Mouse (Mus musculus) limb, embryonic 15.5 days (tissue): Measurements from ENCODE around the gene Tesmin. TPM values are rescaled to one million over a fixed set of nuclear protein-coding genes. Genes with fewer than 3 reads are reported as not detected.

ENCODE experiments used
- ATAC-seq: fragments of 200-750 bp; cut with Nextera tagmentation; 2 replicates; pipeline ENCODE4 v1.8.0; 2017; ENCODE audit warnings: low read depth, moderate TSS enrichment; ENCODE audit not compliant: insufficient number of reproducible peaks, low FRiP score, low TSS enrichment
- H3K27ac ChIP-seq: fragments of 300-500 bp; sonication (generic); 2 replicates; pipeline ENCODE4 v1.5.1; 2015; ENCODE audit warnings: moderate library complexity, mild to moderate bottlenecking, inconsistent platforms
- H3K27me3 ChIP-seq: fragments of 300-500 bp; sonication (generic); 2 replicates; pipeline ENCODE4 v1.6.1; 2015; ENCODE audit warnings: inconsistent platforms
- H3K36me3 ChIP-seq: fragments of 300-500 bp; sonication (generic); 2 replicates; pipeline ENCODE4 v1.6.1; 2015; ENCODE audit warnings: inconsistent platforms
- H3K4me1 ChIP-seq: fragments of 300-500 bp; sonication (generic); 2 replicates; pipeline ENCODE4 v1.6.1; 2015; ENCODE audit warnings: inconsistent platforms
- H3K4me2 ChIP-seq: fragments of 300-500 bp; sonication (generic); 2 replicates; pipeline ENCODE4 v1.6.1; 2015; ENCODE audit warnings: mild to moderate bottlenecking, inconsistent platforms
- H3K4me3 ChIP-seq: fragments of 300-500 bp; sonication (generic); 2 replicates; pipeline ENCODE4 v1.5.1; 2015; ENCODE audit warnings: mild to moderate bottlenecking, inconsistent platforms
- H3K9ac ChIP-seq: fragments of 300-500 bp; sonication (generic); 2 replicates; pipeline ENCODE4 v1.6.1; 2015; ENCODE audit warnings: inconsistent platforms
- H3K9me3 ChIP-seq: fragments of 300-500 bp; sonication (generic); 2 replicates; pipeline ENCODE4 v1.6.1; 2016; ENCODE audit warnings: inconsistent platforms
- WGBS: fragments of 180-500 bp; shearing (Covaris S2); methylation state at CpG from one replicate; pipeline ENCODE4 v1.1.7; 2015; 5-methylcytosine and 5-hydroxymethylcytosine counted together
- polyA plus RNA-seq: library from polyadenylated mRNA; unstranded; fragments of >200 nt; fragmentation: Nextera tagmentation; extraction: Ambion mirVana; gene quantifications from 2 replicates; pipeline ENCODE4 v1.2.1, GENCODE M21; 2015

Tesmin gene
- polyA plus RNA-seq, 1 experiment from 2014 or later = 0.28 TPM

DNA sequence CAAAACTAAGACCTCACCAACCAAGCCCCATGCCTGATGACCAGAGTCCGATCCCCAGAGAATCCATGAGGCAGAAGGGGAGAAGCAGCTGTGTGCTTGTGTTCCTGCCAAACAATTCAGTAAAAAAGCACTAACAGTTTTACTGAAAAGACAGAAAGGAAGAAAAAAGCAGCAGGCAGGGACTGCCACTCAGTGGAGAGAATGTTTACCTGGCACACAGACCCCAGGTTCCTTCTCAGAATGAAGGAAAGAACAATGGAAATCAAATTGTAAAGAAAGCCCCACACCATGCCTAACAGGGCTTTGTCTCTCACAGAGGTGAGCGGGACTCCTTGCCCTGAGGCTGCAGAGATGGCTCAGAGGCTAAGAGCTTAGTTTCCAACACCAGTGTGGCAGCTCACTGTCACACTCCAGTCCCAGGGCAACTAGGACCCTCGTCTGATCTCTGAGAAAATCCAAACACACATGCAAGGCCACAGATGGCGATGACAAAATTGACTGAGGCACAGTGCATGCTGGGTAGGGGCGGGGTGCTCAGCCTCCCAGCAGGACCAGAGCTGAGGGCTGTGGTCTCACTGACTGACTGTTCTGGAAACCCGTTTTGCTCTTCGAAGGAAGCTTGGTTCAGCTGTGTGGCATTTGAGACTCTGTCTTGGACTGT is 40.6 kb downstream of the Tesmin start:
- H3K36me3 ChIP-seq = no peaks in the 10 kb centered on the region
- no peak overlapping the region for H3K9ac ChIP-seq
- WGBS = 52% methylated on average over 7 of the region's 7 CpGs
- no peak overlapping the region for H3K4me3 ChIP-seq
- no peak overlapping the region for H3K4me2 ChIP-seq
- 0 out of 2 replicates have a peak, but pooled peaks cover 5% of the 10 kb centered on the region for H3K4me1 ChIP-seq
- ATAC-seq = no peak
- no peak overlapping the region for H3K27ac ChIP-seq
- no peaks in the 10 kb centered on the region for H3K9me3 ChIP-seq
- no peaks in the 10 kb centered on the region for H3K27me3 ChIP-seq

DNA sequence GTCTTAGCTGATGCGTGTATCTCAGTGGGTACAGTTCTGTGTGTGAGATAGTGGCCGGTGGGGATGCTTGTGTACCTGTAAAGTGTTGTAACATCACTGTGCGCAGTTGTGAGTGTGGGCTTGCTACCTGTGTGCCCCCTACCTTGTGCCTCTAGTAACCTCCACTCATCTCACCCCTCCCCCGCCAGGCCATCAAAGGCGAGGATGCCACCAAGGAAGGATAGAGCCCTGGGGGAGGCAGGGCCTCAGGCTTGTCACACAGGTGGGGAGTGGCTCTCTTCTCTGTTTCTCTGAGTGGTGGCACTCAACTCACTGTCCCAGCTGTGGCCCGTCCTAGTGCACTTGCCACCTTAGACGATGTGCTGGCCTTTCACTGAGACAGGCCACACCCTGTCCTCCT is 42.4 kb downstream of the Tesmin start:
- H3K4me1 ChIP-seq = 0 out of 2 replicates have a peak, but pooled peaks cover 5% of the 10 kb centered on the region
- no peaks in the 10 kb centered on the region for H3K9me3 ChIP-seq
- WGBS = 60% methylated on average over 7 of the region's 7 CpGs
- H3K27ac ChIP-seq = no peak overlapping the region
- no peak overlapping the region for H3K4me3 ChIP-seq
- ATAC-seq = no peak
- H3K4me2 ChIP-seq = no peak overlapping the region
- no peaks in the 10 kb centered on the region for H3K36me3 ChIP-seq
- no peak overlapping the region for H3K9ac ChIP-seq
- H3K27me3 ChIP-seq = no peaks in the 10 kb centered on the region

DNA sequence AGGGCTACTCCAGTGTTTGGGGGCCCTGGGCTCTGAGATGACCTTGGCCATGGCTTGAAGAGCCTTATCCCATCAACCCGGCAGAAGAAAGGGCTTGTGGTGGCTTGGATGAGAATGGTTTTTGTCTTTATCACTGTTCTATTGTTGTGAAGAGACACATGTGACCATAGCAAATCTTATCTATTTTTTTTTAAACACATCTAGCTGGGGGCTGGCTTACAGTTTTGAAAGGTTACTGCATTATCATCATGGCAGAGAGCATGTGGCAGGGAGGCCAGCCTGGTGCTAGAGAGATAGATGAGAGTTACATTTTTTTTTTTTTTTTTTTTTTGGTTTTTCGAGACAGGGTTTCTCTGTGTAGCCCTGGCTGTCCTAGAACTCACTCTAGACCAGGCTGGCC is 43.3 kb downstream of the Tesmin start:
- ATAC-seq = no peak
- WGBS = 91% methylated on average over 2 of the region's 2 CpGs
- Histone ChIP-seq H3K27ac (no peak overlapping the region), H3K4me3 (no peak overlapping the region), H3K4me2 (no peak overlapping the region), H3K9me3 (no peaks in the 10 kb centered on the region), H3K36me3 (no peaks in the 10 kb centered on the region), H3K27me3 (no peaks in the 10 kb centered on the region), H3K4me1 (0 out of 2 replicates have a peak, but pooled peaks cover 5% of the 10 kb centered on the region), H3K9ac (no peak overlapping the region)

DNA sequence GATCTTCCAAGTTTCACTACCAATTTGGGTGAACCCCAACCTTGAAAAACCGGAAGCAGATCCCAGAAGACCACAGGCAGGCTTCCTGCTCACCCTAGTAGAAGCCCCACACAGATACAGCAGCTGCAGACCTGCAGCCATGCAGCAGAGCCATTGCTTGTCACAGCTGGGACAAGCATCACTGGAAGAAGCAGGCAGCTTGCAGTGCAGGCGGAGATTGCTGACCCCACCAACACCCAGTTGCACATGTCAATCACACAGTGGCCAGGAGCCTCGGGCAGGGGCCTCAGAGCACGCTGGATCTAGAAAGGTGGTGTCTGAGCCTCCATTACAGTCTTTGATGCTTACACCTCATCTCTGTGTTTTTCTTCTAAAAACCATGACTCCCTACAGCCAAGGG is 45.5 kb downstream of the Tesmin start:
- no peak overlapping the region for H3K4me2 ChIP-seq
- H3K27me3 ChIP-seq = no peaks in the 10 kb centered on the region
- H3K9ac ChIP-seq = no peak overlapping the region
- no peak overlapping the region for H3K4me3 ChIP-seq
- 38% methylated on average over 4 of the region's 4 CpGs for WGBS
- no peaks in the 10 kb centered on the region for H3K36me3 ChIP-seq
- H3K27ac ChIP-seq = no peak overlapping the region
- 0 out of 2 replicates have a peak, but pooled peaks cover 3% of the 10 kb centered on the region for H3K4me1 ChIP-seq
- no peak for ATAC-seq
- no peaks in the 10 kb centered on the region for H3K9me3 ChIP-seq

DNA sequence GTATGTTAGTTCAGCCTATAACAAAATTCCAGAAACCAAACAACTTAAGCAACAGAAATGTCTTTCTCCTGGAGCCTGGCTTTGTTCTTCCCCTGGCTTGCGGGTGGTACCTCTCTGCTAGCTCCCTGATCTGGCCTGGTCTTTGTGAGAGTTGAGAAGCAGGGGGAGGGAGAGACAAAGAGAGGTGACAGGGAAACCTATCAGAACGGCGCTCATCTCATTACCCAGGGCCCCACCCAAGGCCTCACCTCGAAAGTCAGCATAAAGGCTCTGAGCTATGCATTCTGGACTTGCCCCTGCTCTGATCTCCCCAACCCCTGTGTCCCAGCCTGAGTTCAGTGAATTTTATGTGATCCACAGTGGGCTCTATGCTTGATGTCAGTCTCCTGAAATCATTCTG is 46.0 kb downstream of the Tesmin start:
- WGBS = 48% methylated on average over 4 of the region's 4 CpGs
- H3K4me3 ChIP-seq = no peak overlapping the region
- no peaks in the 10 kb centered on the region for H3K36me3 ChIP-seq
- no peak overlapping the region for H3K27ac ChIP-seq
- no peaks in the 10 kb centered on the region for H3K9me3 ChIP-seq
- no peaks in the 10 kb centered on the region for H3K4me1 ChIP-seq
- H3K9ac ChIP-seq = no peak overlapping the region
- no peak for ATAC-seq
- no peaks in the 10 kb centered on the region for H3K27me3 ChIP-seq
- no peak overlapping the region for H3K4me2 ChIP-seq

DNA sequence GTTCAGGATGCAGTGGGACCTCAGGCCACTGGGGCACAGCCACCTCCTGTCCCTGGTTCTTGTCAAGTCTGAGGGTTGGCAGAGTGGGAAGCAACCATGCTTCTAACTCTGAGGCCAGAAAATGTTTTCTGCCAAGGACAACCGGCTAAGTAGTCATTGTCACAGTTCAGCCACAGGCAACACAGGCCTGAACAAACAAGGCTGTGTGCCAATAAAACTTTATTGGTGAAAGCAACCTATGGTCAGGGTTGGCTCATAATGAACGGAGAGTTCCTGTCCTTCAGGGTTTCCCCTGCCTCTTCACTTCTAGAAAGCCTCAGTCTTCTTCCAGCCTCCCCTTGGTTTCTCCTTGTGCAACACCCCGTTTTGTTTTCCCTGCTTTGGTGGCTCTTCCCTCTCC is 47.2 kb downstream of the Tesmin start:
- 63% methylated on average over 3 of the region's 3 CpGs for WGBS
- Histone ChIP-seq H3K4me3 (no peak overlapping the region), H3K9me3 (no peaks in the 10 kb centered on the region), H3K27me3 (0 out of 2 replicates have a peak, but pooled peaks cover 4% of the 10 kb centered on the region), H3K9ac (no peak overlapping the region), H3K36me3 (no peaks in the 10 kb centered on the region), H3K4me1 (no peaks in the 10 kb centered on the region), H3K27ac (no peak overlapping the region), H3K4me2 (no peak overlapping the region)
- no peak for ATAC-seq

DNA sequence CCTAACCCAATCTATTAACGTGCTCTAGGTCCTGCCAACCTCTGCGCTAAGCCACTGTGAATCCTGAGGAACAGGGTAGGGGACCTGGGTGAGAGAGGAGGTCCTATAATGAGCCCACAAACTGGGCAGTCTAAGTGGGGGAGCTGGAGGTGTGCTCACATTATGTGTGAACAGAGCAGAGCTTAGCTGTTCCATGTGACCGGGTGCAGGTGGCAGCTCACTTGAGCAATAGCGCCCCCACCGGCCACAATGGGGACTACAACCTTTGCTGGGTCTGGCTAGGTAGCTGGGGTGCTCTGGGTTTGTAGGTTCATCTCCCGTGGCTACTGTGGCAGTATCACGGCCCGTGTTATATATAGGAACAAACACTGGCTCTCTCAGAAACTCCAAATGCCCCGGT is 48.2 kb downstream of the Tesmin start:
- Histone ChIP-seq H3K4me2 (no peak overlapping the region), H3K4me1 (no peaks in the 10 kb centered on the region), H3K27ac (no peak overlapping the region), H3K4me3 (no peak overlapping the region), H3K9ac (no peak overlapping the region), H3K9me3 (no peaks in the 10 kb centered on the region), H3K27me3 (0 out of 2 replicates have a peak, but pooled peaks cover 4% of the 10 kb centered on the region), H3K36me3 (no peaks in the 10 kb centered on the region)
- peak; percentile 44; the same call in 1 of the 2 replicates for ATAC-seq
- 56% methylated on average over 9 of the region's 9 CpGs for WGBS

DNA sequence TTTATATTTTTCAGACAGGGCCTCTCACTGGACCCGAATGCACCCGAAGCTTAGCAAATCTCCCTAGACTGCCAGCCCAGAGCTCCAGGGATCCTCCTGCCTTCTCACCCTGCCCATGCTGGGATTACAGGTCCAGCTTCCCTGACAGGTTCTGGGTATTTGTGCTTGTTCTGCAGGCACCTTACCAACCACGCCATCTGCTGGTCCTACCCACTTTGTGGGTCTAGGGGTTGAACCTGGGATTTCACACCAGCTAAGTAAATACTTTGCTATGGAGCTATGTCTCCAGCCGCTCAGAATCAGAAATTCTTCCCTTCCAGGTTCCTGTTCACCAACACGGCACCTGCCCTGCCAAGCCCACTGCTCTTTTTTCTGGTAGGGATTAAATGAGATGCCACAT is 49.3 kb downstream of the Tesmin start:
- WGBS = 67% methylated on average over 5 of the region's 5 CpGs
- H3K9me3 ChIP-seq = no peaks in the 10 kb centered on the region
- no peak overlapping the region for H3K4me2 ChIP-seq
- no peak overlapping the region for H3K9ac ChIP-seq
- H3K27me3 ChIP-seq = 0 out of 2 replicates have a peak, but pooled peaks cover 4% of the 10 kb centered on the region
- H3K36me3 ChIP-seq = no peaks in the 10 kb centered on the region
- H3K4me1 ChIP-seq = no peaks in the 10 kb centered on the region
- no peak for ATAC-seq
- H3K4me3 ChIP-seq = no peak overlapping the region
- H3K27ac ChIP-seq = no peak overlapping the region

DNA sequence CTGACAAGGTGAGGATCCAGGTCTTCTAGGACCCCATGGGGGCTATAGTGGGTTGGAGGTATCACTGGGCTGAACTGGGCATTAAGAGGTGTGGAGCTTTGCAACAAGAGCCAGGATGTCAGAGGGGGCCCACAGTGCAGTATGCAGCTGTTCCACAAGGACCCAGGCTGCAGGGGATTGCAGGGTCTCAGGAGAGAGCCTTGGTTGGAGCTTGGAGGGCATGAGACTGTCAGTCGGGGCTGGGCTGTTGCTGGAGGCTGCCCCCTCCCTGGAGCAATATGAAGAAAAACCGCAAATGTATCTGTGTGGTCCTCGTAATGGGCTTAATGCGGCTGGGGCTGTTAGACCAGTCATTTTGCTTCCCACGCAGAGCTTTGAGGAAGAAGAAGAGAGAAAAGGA is 52.0 kb downstream of the Tesmin start:
- H3K4me1 ChIP-seq = no peaks in the 10 kb centered on the region
- H3K36me3 ChIP-seq = no peaks in the 10 kb centered on the region
- H3K4me3 ChIP-seq = no peak overlapping the region
- H3K9me3 ChIP-seq = no peaks in the 10 kb centered on the region
- no peak overlapping the region for H3K9ac ChIP-seq
- no peak overlapping the region for H3K27ac ChIP-seq
- 0 out of 2 replicates have a peak, but pooled peaks cover 4% of the 10 kb centered on the region for H3K27me3 ChIP-seq
- WGBS = 30% methylated on average over 5 of the region's 5 CpGs
- H3K4me2 ChIP-seq = no peak overlapping the region
- ATAC-seq = no peak

DNA sequence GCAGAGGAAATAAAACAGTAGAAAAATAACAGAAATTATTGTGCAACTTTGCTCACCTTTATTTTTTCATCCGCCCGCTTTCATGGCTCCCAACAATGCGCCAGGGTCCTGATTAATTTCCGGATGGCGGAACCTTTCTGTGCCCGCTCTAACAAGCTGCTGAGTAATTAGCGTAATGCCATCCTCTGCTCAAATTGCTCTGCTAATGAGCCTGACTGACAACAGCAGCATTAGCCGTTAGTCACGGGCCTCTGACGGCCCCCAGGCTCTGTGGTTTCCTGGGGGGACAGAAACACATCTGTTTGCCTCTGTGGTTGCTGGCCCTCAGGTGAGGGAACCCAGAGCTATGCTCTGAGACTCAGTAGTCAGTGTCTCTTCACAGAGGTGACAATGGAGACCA is 52.4 kb downstream of the Tesmin start:
- Histone ChIP-seq H3K4me2 (no peak overlapping the region), H3K4me1 (no peaks in the 10 kb centered on the region), H3K9ac (no peak overlapping the region), H3K27ac (no peak overlapping the region), H3K4me3 (no peak overlapping the region), H3K36me3 (no peaks in the 10 kb centered on the region), H3K27me3 (0 out of 2 replicates have a peak, but pooled peaks cover 4% of the 10 kb centered on the region), H3K9me3 (no peaks in the 10 kb centered on the region)
- ATAC-seq = no peak
- WGBS = 28% methylated on average over 10 of the region's 10 CpGs

DNA sequence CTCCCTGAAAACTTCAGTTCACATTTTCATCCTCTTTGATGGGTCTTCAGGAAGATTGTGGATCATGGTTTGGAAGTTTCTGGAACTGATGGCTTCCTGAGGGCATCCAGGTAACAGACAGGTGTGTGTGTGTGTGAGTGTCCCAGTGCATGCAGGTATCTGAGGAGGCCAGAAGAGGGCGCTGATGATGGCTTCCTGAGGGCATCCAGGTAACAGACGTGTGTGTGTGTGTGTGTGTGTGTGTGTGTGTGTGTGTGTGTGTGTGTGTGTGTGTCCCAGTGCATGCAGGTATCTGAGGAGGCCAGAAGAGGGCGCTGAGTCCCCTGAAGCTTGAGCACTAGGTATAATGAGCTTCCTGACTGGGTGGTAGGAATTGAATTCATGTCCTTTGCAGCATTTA is 58.7 kb downstream of the Tesmin start:
- no peaks in the 10 kb centered on the region for H3K9me3 ChIP-seq
- no peak overlapping the region for H3K9ac ChIP-seq
- no peak overlapping the region for H3K4me3 ChIP-seq
- ATAC-seq = no peak
- no peaks in the 10 kb centered on the region for H3K36me3 ChIP-seq
- H3K4me1 ChIP-seq = peaks cover 7% of the 10 kb centered on the region; the same call in 1 of the 2 replicates
- H3K27ac ChIP-seq = no peak overlapping the region
- 76% methylated on average over 3 of the region's 3 CpGs for WGBS
- no peaks in the 10 kb centered on the region for H3K27me3 ChIP-seq
- no peak overlapping the region for H3K4me2 ChIP-seq

DNA sequence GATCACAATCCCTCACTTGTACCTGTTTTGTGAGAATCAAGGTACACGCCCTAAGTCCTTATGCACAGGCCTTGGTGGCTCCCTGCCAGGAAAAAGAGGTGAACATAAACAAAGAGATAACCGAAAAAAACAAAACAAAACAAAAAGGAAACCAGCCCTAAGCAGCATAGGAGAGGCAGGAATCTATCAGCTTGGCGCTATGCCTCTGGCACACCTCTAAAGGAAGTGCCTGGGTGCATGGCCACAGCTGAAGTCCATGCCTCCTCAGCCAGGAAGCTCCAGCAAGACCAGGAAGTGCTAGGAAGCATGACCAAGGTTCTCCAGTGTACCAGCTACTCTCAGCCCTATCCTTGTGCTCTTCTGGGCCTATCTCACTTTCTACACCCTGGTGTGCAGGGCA is 60.6 kb downstream of the Tesmin start:
- Histone ChIP-seq H3K27ac (no peak overlapping the region), H3K9ac (no peak overlapping the region), H3K27me3 (no peaks in the 10 kb centered on the region), H3K36me3 (peaks cover 11% of the 10 kb centered on the region), H3K4me3 (no peak overlapping the region), H3K4me2 (no peak overlapping the region), H3K9me3 (no peaks in the 10 kb centered on the region), H3K4me1 (peaks cover 7% of the 10 kb centered on the region; the same call in 1 of the 2 replicates)
- WGBS = 73% methylated on average over 3 of the region's 3 CpGs
- no peak for ATAC-seq
